Mouse (Mus musculus): ENCODE data around the gene Serinc2.

- TF ChIP-seq CTCF (conservative IDR thresholded peaks at IDR 0.05; ENCODE audit: insufficient read depth, insufficient read length, low read depth, low read length) (no peak), POLR2A (IDR thresholded peaks at IDR 0.05; ENCODE audit: low read depth, low read length) (no peak)
Observed at GRCm38 (mm10) chr4:130282856-130283255, 3.9 kb upstream of the Serinc2 start.

Measured in kidney, adult 2 months (tissue).